Mouse (Mus musculus): ENCODE measurements around the gene Slc38a8.

The Slc38a8 gene

GRCm38 (mm10) chr8:119501598-119501997, at the start of gene Slc38a8:
Gene Slc38a8, minus strand, starts transcription at chr8:119501698.
- DNase-seq, result no peak

GRCm38 (mm10) chr8:119548560-119549113, 47.1 kb upstream of the Slc38a8 start:
- no peak for DNase-seq

DNA sequence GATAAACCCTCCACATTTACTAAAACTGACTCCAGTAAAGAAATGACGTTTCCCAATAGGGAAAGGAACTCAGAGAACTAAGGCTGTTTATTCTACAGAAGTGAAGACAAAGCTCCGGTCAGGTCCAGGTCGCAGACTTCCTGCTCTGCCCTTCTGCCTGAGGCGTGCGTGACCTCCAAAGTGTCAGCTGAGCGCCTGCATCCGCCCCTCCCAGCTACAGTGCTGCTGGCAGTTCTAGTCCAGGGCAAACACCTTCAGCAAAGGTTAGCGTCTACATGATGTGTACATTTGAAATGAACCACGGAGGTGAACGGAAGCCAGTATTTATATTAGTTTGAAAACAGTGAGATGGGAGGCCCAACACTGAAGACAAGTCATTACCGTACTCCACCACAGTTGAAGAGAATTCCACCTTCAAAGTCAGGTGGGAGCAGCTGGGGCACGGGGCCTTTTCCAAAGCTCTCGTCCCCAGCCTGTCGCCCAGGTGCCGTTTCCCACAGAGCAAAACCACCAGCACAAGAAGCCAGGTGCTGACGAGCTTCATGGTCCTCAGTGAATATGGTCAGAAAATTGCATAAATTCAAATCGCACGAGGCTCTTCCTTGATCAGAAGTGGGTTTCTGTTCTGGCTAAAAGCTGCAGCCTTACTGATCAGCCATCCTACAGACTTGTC, 45.7 kb upstream of the Slc38a8 start:
- no peak for DNase-seq

- DNase-seq, result no peak
These were observed 44.3 kb upstream of the Slc38a8 start for GRCm38 (mm10) chr8:119545791-119546190.

GRCm38 (mm10) chr8:119545180-119545579, 43.7 kb upstream of the Slc38a8 start:
- no peak for DNase-seq

- DNase-seq, result no peak
These were observed 43.1 kb upstream of the Slc38a8 start for GRCm38 (mm10) chr8:119544606-119545005.

DNA sequence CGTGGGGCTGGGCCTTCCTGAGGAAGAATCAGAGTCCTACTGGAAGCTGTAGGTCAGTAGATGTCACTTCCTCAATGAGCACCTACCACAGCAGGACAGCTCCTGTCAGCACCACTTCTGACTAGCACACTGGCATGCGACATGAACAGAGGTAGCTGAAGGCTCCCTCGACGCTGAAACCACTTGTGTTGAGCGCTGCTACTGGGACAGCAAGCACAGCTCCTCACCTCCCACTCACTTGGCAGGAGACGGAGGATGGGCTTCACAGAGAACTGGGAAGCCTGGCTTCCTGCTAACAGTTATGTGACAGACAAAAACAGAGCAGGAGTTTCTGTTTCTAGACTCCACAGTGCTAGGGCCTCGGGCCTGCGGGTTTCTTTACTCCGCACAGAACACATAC, 30.5 kb upstream of the Slc38a8 start:
- peak; percentile 50 for DNase-seq

- no peak for DNase-seq
These were observed 29.9 kb upstream of the Slc38a8 start for GRCm38 (mm10) chr8:119531397-119531796.

GRCm38 (mm10) chr8:119530937-119531336, 29.4 kb upstream of the Slc38a8 start:
- DNase-seq, result no peak

DNA sequence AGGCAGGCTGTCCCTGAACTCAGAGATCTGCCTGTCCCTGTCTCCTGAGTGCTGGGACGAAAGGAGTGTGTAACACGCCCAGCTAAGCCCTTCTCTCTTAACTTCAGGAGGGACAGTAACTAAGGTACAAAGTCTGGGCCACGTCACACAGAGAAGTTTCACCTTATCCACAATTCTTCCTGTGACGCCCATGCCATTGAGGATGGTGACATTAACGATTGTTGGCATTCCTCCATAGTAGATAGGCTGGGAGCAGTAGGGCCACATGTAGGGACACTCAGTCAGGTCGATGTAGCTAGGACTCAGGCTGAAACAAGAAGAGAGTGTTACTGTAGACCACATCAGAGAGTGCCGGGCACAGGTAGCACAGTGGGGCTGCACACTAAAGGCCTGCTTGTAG, 27.3 kb upstream of the Slc38a8 start:
- no peak for DNase-seq

GRCm38 (mm10) chr8:119520102-119520501, 18.6 kb upstream of the Slc38a8 start:
- no peak for DNase-seq

DNA sequence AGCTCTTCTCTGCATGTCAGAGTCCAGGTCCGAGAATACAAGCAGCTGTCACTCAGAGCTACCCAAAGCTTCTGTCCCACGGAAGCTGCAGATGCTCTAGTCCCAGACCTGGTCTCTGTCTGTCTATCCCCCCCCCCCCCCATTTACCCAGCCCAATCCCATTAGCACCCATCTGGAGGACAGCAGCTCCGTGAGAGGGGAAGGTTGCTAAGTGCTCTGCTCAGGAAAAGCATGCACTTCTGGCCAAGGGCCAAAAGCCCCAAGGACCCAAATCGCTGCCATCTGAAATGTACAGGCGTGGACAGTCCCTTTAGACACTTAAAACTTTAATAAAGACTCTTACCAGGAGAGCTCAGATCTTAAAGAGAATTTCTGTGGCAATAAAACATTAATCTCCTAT, 15.2 kb upstream of the Slc38a8 start:
- DNase-seq, result no peak

- DNase-seq, result no peak
These were observed 14.3 kb upstream of the Slc38a8 start for GRCm38 (mm10) chr8:119515767-119516166.

- no peak for DNase-seq
These were observed 13.4 kb upstream of the Slc38a8 start for GRCm38 (mm10) chr8:119514940-119515339.

DNA sequence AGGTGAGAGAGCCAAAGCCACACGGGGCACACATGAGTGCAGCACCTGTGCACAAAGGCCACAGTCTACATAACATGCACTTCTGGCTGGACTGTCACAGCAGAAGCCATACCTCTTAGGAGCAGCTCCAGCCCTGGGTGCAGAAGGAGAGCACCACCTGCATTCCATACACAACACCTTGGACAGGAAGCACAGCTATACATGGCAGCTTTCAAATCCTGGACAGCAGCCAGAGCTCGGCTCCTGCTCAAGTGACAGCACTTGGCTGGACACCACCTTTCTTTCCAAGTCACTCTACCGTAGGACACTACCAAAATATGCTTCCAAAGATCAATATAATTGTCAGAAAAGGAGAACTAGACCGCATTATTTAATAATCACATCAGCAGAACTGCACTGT, 11.9 kb upstream of the Slc38a8 start:
- no peak for DNase-seq

- DNase-seq, result no peak
These were observed 10.2 kb upstream of the Slc38a8 start for GRCm38 (mm10) chr8:119511722-119512121.

DNA sequence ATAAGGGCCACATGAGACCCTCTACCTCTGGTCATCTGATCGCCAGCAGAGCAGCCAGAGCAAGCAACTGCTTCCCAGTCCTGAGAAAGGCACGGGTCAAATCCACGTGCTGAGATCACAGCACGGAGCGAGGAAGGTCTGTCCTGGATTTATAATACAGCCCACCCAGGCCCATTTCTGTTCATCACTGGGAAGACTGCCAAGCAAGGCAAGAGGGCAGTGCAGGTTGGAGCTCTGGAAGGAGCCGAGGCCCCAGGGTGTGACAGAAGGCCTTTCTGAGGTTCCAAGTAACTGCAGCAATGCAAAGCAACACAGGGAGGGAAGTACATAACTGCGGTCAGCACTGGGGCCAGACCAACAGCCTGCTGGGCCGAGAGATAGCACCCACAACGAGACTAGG, 9.0 kb upstream of the Slc38a8 start:
- DNase-seq, result no peak

GRCm38 (mm10) chr8:119506106-119506505, 4.6 kb upstream of the Slc38a8 start:
- DNase-seq, result no peak

DNA sequence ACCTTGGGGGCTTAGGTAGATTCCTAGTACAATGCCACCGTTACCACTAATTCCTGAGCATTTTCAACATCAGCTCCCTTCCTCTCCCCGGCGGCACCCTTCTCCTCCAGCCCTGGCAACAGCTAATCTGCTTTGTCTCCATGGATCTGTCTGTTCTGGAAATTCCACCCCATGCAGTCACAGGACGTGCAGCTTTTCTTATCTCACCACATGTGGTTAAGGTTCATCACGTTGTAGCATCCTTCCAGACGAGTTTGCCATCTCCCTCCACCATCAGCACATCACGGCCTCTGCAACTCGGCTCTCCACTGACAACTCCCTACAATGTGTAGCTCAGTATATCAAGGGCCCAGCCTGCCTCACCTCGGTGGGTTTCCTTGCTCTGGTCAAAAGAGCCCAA, 4.0 kb upstream of the Slc38a8 start:
- no peak for DNase-seq

- no peak for DNase-seq
These were observed 1.8 kb upstream of the Slc38a8 start for GRCm38 (mm10) chr8:119503191-119503767.

DNA sequence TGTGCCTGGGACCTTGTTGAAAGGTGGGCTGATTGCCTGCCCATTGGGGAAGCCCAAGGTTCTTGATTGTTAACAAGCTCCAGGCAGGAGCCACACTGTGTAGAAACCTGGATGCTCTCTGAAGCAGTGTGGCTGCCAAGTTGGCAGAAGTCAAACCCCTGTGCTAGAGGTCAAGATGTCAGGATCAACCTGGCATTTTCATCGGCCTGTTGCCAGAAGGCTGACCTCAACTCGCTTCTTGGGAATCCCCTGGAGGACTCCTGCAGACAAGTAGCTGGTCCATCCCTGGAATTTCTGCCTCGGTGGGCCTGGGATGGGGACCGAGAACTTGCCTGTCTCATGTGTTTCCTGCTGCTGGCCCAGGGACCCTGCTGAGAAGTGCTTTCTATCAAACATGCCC, 613 bp upstream of the Slc38a8 start:
- DNase-seq, result no peak

DNA sequence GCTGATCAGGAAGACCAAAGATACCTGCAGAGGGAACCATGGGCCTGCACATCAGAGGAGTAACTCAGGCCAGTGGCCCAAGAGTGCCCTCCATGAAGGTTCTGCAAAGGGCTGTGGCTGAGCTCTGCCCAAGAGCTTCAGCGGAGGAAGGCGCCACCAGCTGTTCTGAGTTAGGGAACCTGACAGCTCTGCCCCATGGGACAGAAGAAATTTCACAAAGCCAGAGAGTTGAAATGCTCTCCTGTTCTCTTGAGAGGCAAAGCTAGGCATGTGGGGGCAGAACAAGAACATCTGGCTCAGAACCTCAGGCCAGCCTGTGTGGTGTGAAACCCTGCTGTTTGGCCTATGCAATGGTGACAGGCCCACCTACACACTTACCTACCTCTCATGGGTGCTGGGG, 1.7 kb downstream of the Slc38a8 start:
- no peak for DNase-seq

DNA sequence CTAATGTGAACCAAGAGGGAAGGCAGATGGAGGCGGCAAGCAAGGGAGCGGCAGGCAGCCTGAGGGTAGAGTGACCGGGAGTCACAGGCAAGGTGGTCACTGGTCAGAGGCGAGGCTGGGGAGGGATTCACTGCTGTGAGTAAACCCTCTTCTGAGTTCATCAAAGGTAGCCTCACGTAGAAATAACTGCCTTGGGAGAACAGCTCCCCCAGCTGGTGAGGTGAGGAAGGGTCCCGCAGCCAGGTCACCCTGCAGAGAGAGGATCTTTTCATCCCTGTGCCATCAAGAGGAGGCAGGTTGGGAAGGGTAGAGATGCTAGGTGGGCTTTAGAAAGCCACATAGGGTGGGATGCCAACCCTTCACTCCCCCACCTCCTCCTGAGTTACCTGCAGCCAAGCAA, 4.7 kb downstream of the Slc38a8 start:
- DNase-seq, result no peak

GRCm38 (mm10) chr8:119487093-119487492, 14.4 kb downstream of the Slc38a8 start:
- DNase-seq, result no peak
